Comparison of ENCODE assay signal across 11 mouse cellular contexts in genomic region chr16:52095643-52096042, GRCm38 (mm10).
A peak's percentile ranks its signal among the peaks of the same experiment; 100 is the strongest.
DNase-seq lines count a peak whose midpoint lies in the region; ATAC-seq lines count a peak whose summit lies in the region.
"Had no signal": no experiment of that assay in that cellular context is flagged by ENCODE, and none has a peak within 500 bp of the region (broad histone marks: within the 10 kb centered on the region; RNA-seq: fewer than 3 reads in every experiment).

No protein-coding gene starts in this region.

- DNase-seq in embryonic facial prominence, embryonic 14.5 days (ENCODE audit: low spot score): peak; percentile 39
- no peak for DNase-seq in embryonic facial prominence, embryonic 10.5 days (ENCODE audit: low spot score)
- DNase-seq in adrenal gland, postnatal 25 days: peak; percentile 13
- DNase-seq in cerebellum, adult 18-20 months: no peak
- no peak for DNase-seq in left cerebral cortex, adult 11 months (ENCODE audit: low spot score)
- DNase-seq in left cerebral cortex, postnatal 36 days (ENCODE audit: low spot score in 2 of 2): no peak

- intact Hi-C loops in left cerebral cortex, postnatal 36 days (cut with DNase I): no loop called here

- no peak overlapping the region for H3K9ac ChIP-seq in embryonic facial prominence, embryonic 14.5 days (ENCODE audit: low read depth, low read length)
- no peak overlapping the region for H3K9ac ChIP-seq in heart, embryonic 14.5 days (ENCODE audit: low read length)
- H3K9ac ChIP-seq: limb, embryonic 12.5 days; midbrain, embryonic 12.5 days had no signal

- no peak for ATAC-seq in embryonic facial prominence, embryonic 14.5 days (ENCODE audit: low read depth)
- ATAC-seq in heart, embryonic 14.5 days (ENCODE audit: insufficient number of reproducible peaks, insufficient read depth, low FRiP score, low read depth): peak; percentile 39; the same call in 1 of the 2 replicates
- 0 out of 2 replicates have a peak, but pooled peaks have one; percentile 7 for ATAC-seq in megakaryocyte, adult 5-6 weeks (ENCODE audit: poor library complexity, severe bottlenecking)

- H3K9me3 ChIP-seq in embryonic facial prominence, embryonic 14.5 days (ENCODE audit: control insufficient read depth, low read length): no peaks in the 10 kb centered on the region
- no peaks in the 10 kb centered on the region for H3K9me3 ChIP-seq in embryonic facial prominence, embryonic 10.5 days
- H3K9me3 ChIP-seq in heart, embryonic 14.5 days (ENCODE audit: control insufficient read depth, low read length): no peaks in the 10 kb centered on the region
- H3K9me3 ChIP-seq: limb, embryonic 12.5 days; midbrain, embryonic 12.5 days had no signal

- 67% methylated on average over 3 of the region's 3 CpGs for WGBS in embryonic facial prominence, embryonic 14.5 days
- 89% methylated on average over 3 of the region's 3 CpGs for WGBS in embryonic facial prominence, embryonic 10.5 days
- WGBS in heart, embryonic 14.5 days: 9% methylated on average over 3 of the region's 3 CpGs

- H3K4me1 ChIP-seq in embryonic facial prominence, embryonic 14.5 days (ENCODE audit: control insufficient read depth, insufficient read depth, low read length): peaks cover 7% of the 10 kb centered on the region; the same call in 1 of the 2 replicates
- peaks cover 11% of the 10 kb centered on the region; the same call in 1 of the 2 replicates for H3K4me1 ChIP-seq in embryonic facial prominence, embryonic 10.5 days
- H3K4me1 ChIP-seq in heart, embryonic 14.5 days (ENCODE audit: control insufficient read depth in 2 of 2, insufficient read depth in 2 of 2, low read length in 2 of 2): peaks cover 23 to 50% of the 10 kb centered on the region in 2 experiments

- no peak overlapping the region for H3K4me2 ChIP-seq in embryonic facial prominence, embryonic 14.5 days (ENCODE audit: low read depth, low read length)
- H3K4me2 ChIP-seq in heart, embryonic 14.5 days (ENCODE audit: low read length): peak overlapping the region; percentile 9; the same call in 1 of the 2 replicates
- H3K4me2 ChIP-seq: limb, embryonic 12.5 days; midbrain, embryonic 12.5 days had no signal

- H3K27me3 ChIP-seq in embryonic facial prominence, embryonic 14.5 days (replicated peaks; ENCODE audit: control insufficient read depth, insufficient read depth, low read length): no peaks in the 10 kb centered on the region
- H3K27me3 ChIP-seq in embryonic facial prominence, embryonic 10.5 days (replicated peaks; ENCODE audit: low read depth, poor library complexity, severe bottlenecking): no peaks in the 10 kb centered on the region
- H3K27me3 ChIP-seq in heart, embryonic 14.5 days (ENCODE audit: control insufficient read depth, insufficient read depth, low read length): no peaks in the 10 kb centered on the region
- H3K27me3 ChIP-seq: limb, embryonic 12.5 days; midbrain, embryonic 12.5 days had no signal

- H3K27ac ChIP-seq in embryonic facial prominence, embryonic 14.5 days (replicated peaks; ENCODE audit: low read depth, low read length): no peak overlapping the region
- H3K27ac ChIP-seq in embryonic facial prominence, embryonic 10.5 days (replicated peaks): no peak overlapping the region
- peak overlapping the region; percentile 83 to 85 for H3K27ac ChIP-seq in heart, embryonic 14.5 days (replicated peaks in 1 of 2; ENCODE audit: control insufficient read depth in 1 of 2, insufficient read depth in 1 of 2, low read depth in 2 of 2, low read length in 2 of 2)
- H3K27ac ChIP-seq: kidney, postnatal 0 days; limb, embryonic 12.5 days; midbrain, embryonic 12.5 days had no signal

- 0 out of 2 replicates have a peak, but pooled peaks cover 6% of the 10 kb centered on the region for H3K36me3 ChIP-seq in embryonic facial prominence, embryonic 14.5 days (ENCODE audit: control insufficient read depth, insufficient read depth, low read length)
- H3K36me3 ChIP-seq in embryonic facial prominence, embryonic 10.5 days (replicated peaks): peaks cover 45% of the 10 kb centered on the region
- H3K36me3 ChIP-seq in heart, embryonic 14.5 days (ENCODE audit: control insufficient read depth, insufficient read depth, low read length): no peaks in the 10 kb centered on the region
- H3K36me3 ChIP-seq: midbrain, embryonic 12.5 days had no signal

- no peak overlapping the region for H3K4me3 ChIP-seq in embryonic facial prominence, embryonic 14.5 days (ENCODE audit: low read depth, low read length)
- no peak overlapping the region for H3K4me3 ChIP-seq in embryonic facial prominence, embryonic 10.5 days
- no peak overlapping the region for H3K4me3 ChIP-seq in heart, embryonic 14.5 days (ENCODE audit: control insufficient read depth in 1 of 2, insufficient read depth in 1 of 2, low read depth in 1 of 2, low read length in 2 of 2)
- H3K4me3 ChIP-seq: limb, embryonic 12.5 days; midbrain, embryonic 12.5 days had no signal

Comparison
In these comparisons a context has a peak if more than half of its experiments do, and no peak if none do; other contexts are left out.
1. DNase-seq: peak in embryonic facial prominence, embryonic 14.5 days (single experiment) and adrenal gland, postnatal 25 days (single experiment); none in embryonic facial prominence, embryonic 10.5 days (single experiment), cerebellum, adult 18-20 months (0 of 2), left cerebral cortex, adult 11 months (single experiment) and left cerebral cortex, postnatal 36 days (0 of 2).
2. H3K27ac ChIP-seq: peak in heart, embryonic 14.5 days (2 of 2); none in embryonic facial prominence, embryonic 14.5 days (single experiment) and embryonic facial prominence, embryonic 10.5 days (single experiment).